Mouse (Mus musculus) spleen, adult 2 months (tissue): Measurements from ENCODE around the gene Tmc1. TPM values are rescaled to one million over a fixed set of nuclear protein-coding genes. Genes with fewer than 3 reads are reported as not detected.

ENCODE experiments used
- DNase-seq, 2 experiments: peaks; one replicate each; pipeline versions ENCODE4 v3.0.0 to v3.0.0-alpha.2; 2012 to 2021; ENCODE audit warnings: low spot score in 2 of 2, low read depth in 1 of 2
- H3K27ac ChIP-seq: fragments of 200-500 bp; 2 replicates; pipeline ENCODE4 v1.5.1; 2012; ENCODE audit warnings: low read length, inconsistent platforms; ENCODE audit not compliant: insufficient read depth
- H3K27me3 ChIP-seq: fragments of 200-500 bp; 2 replicates; pipeline ENCODE4 v1.6.1; 2012; ENCODE audit warnings: mild to moderate bottlenecking, moderate library complexity, low read length, inconsistent platforms; ENCODE audit not compliant: control insufficient read depth, insufficient read depth
- H3K36me3 ChIP-seq: fragments of 200-500 bp; 2 replicates; pipeline ENCODE4 v1.6.1; 2012; ENCODE audit warnings: mild to moderate bottlenecking, low read length, inconsistent platforms; ENCODE audit not compliant: control insufficient read depth, insufficient read depth
- H3K4me1 ChIP-seq: fragments of 200-500 bp; 2 replicates; pipeline ENCODE4 v1.6.1; 2011; ENCODE audit warnings: inconsistent platforms; ENCODE audit not compliant: control insufficient read depth, insufficient read depth, insufficient read length
- H3K4me3 ChIP-seq: fragments of 200-500 bp; 2 replicates; pipeline ENCODE4 v1.5.1; 2011; ENCODE audit warnings: mild to moderate bottlenecking, inconsistent platforms; ENCODE audit not compliant: insufficient read depth, insufficient read length; ENCODE audit errors: extremely low read depth
- CTCF ChIP-seq: fragments of 200-500 bp; IDR thresholded peaks from 2 replicates; pipeline ENCODE4 v1.5.1; 2011; ENCODE audit warnings: mild to moderate bottlenecking, inconsistent platforms; ENCODE audit not compliant: insufficient read depth, insufficient read length, insufficient replicate concordance; ENCODE audit errors: extremely low read depth
- POLR2A ChIP-seq: fragments of 200-500 bp; IDR thresholded peaks from 2 replicates; pipeline ENCODE4 v1.6.1; 2011; ENCODE audit warnings: low read depth, low read length, inconsistent platforms
- WGBS: fragments of 180-500 bp; shearing (Covaris S2); methylation state at CpG from one replicate; pipeline ENCODE4 v1.1.7; 2018; 5-methylcytosine and 5-hydroxymethylcytosine counted together
- polyA plus RNA-seq: library from polyadenylated mRNA; depleted of rRNA; stranded (reverse); fragments of >200 nt; gene quantifications from 2 replicates; pipeline ENCODE4 v1.2.3, GENCODE M21; 2012

Tmc1 gene
- polyA plus RNA-seq, 1 experiment: 0.09 TPM

- TF ChIP-seq POLR2A (no peak), CTCF (no peak)
- Histone ChIP-seq H3K4me1 (no peaks in the 10 kb centered on the region), H3K27me3 (no peaks in the 10 kb centered on the region), H3K27ac (no peak overlapping the region), H3K36me3 (no peaks in the 10 kb centered on the region), H3K4me3 (no peak overlapping the region)
- WGBS: 50% methylated on average over 10 of the region's 10 CpGs
- no peak for DNase-seq
These were observed 30.4 kb downstream of the Tmc1 start for GRCm38 (mm10) chr19:20923336-20924211.

GRCm38 (mm10) chr19:20918241-20918640 lies 35.8 kb downstream of the Tmc1 start:
- H3K27me3 ChIP-seq: no peaks in the 10 kb centered on the region
- DNase-seq: no peak
- no peak overlapping the region for H3K4me3 ChIP-seq
- no peaks in the 10 kb centered on the region for H3K36me3 ChIP-seq
- no peaks in the 10 kb centered on the region for H3K4me1 ChIP-seq
- TF ChIP-seq POLR2A: no peak
- no peak for TF ChIP-seq CTCF
- WGBS: 87% methylated on average over 4 of the region's 4 CpGs
- no peak overlapping the region for H3K27ac ChIP-seq

GRCm38 (mm10) chr19:20915151-20915550 lies 38.9 kb downstream of the Tmc1 start:
- Histone ChIP-seq H3K27me3 (no peaks in the 10 kb centered on the region), H3K27ac (no peak overlapping the region), H3K36me3 (no peaks in the 10 kb centered on the region), H3K4me3 (no peak overlapping the region), H3K4me1 (no peaks in the 10 kb centered on the region)
- DNase-seq: no peak
- TF ChIP-seq POLR2A (no peak), CTCF (no peak)
- WGBS: 92% methylated on average over 2 of the region's 2 CpGs

GRCm38 (mm10) chr19:20910356-20910755 lies 43.6 kb downstream of the Tmc1 start:
- no peak for TF ChIP-seq CTCF
- TF ChIP-seq POLR2A: no peak
- H3K4me1 ChIP-seq: no peaks in the 10 kb centered on the region
- no peak overlapping the region for H3K4me3 ChIP-seq
- no peaks in the 10 kb centered on the region for H3K36me3 ChIP-seq
- no peak for DNase-seq
- WGBS: 80% methylated on average over 5 of the region's 5 CpGs
- no peak overlapping the region for H3K27ac ChIP-seq
- H3K27me3 ChIP-seq: no peaks in the 10 kb centered on the region

- H3K27me3 ChIP-seq: no peaks in the 10 kb centered on the region
- no peak for DNase-seq
- TF ChIP-seq CTCF (no peak), POLR2A (no peak)
- no peaks in the 10 kb centered on the region for H3K36me3 ChIP-seq
- H3K4me1 ChIP-seq: no peaks in the 10 kb centered on the region
- WGBS: 23% methylated on average over 2 of the region's 2 CpGs
- no peak overlapping the region for H3K27ac ChIP-seq
- no peak overlapping the region for H3K4me3 ChIP-seq
These were observed 72.8 kb downstream of the Tmc1 start for GRCm38 (mm10) chr19:20881205-20881604.

GRCm38 (mm10) chr19:20875881-20876280 lies 78.1 kb downstream of the Tmc1 start:
- no peaks in the 10 kb centered on the region for H3K36me3 ChIP-seq
- no peak overlapping the region for H3K27ac ChIP-seq
- H3K27me3 ChIP-seq: no peaks in the 10 kb centered on the region
- DNase-seq: no peak
- H3K4me1 ChIP-seq: no peaks in the 10 kb centered on the region
- H3K4me3 ChIP-seq: no peak overlapping the region
- 50% methylated on average over 4 of the region's 4 CpGs for WGBS
- TF ChIP-seq CTCF (no peak), POLR2A (no peak)

GRCm38 (mm10) chr19:20861779-20862178 lies 92.2 kb downstream of the Tmc1 start:
- 88% methylated on average over 4 of the region's 4 CpGs for WGBS
- H3K27me3 ChIP-seq: no peaks in the 10 kb centered on the region
- no peak overlapping the region for H3K4me3 ChIP-seq
- no peaks in the 10 kb centered on the region for H3K4me1 ChIP-seq
- H3K36me3 ChIP-seq: no peaks in the 10 kb centered on the region
- H3K27ac ChIP-seq: no peak overlapping the region
- no peak for DNase-seq
- TF ChIP-seq CTCF: no peak
- no peak for TF ChIP-seq POLR2A
